Mouse (Mus musculus) gastrocnemius, adult 18-20 months (tissue): ENCODE data around the gene Nucks1. TPM values are rescaled to one million over a fixed set of nuclear protein-coding genes. Genes with fewer than 3 reads are reported as not detected.
"Not testable (repeated sequence)": the region's sequence is repeated elsewhere in the genome, so short reads cannot be mapped to it uniquely, and the experiment has no call there.

Experiments
- DNase-seq: peaks from one replicate; pipeline ENCODE4 v3.0.0; 2021; ENCODE audit warnings: low spot score
- long read RNA-seq, 2 experiments: library from polyadenylated mRNA; stranded (forward); transcript quantifications; one replicate each; pipeline ENCODE4 v2.0.0; 2021
- total RNA-seq, 2 experiments: library from RNA; stranded (reverse); gene quantifications; 2 replicates each; pipeline ENCODE4 v1.2.3; 2021

Gene Nucks1
- total RNA-seq: 10 to 100 TPM; 65.8 to 72.3 TPM
- long read RNA-seq, experiment 1, full-length matches to known transcripts: 14 of 20 reads
- long read RNA-seq, experiment 1, partial matches to known transcripts: 1 of 20 reads
- long read RNA-seq, experiment 1, other reads (novel, unspliced or antisense): 5 of 20 reads
- long read RNA-seq, experiment 2, full-length matches to known transcripts: 17 of 22 reads
- long read RNA-seq, experiment 2, partial matches to known transcripts: 0 of 22 reads
- long read RNA-seq, experiment 2, other reads (novel, unspliced or antisense): 5 of 22 reads

- peak; percentile 100 for DNase-seq
Measured at GRCm38 (mm10) chr1:131910001-131910648, at the start of gene Nucks1. Gene Nucks1, plus strand, starts transcription at chr1:131910534.

- no peak for DNase-seq
Measured at GRCm38 (mm10) chr1:131861811-131862210, 48.5 kb upstream of the Nucks1 start.

- DNase-seq: no peak
Measured at GRCm38 (mm10) chr1:131865596-131865995, 44.7 kb upstream of the Nucks1 start.

GRCm38 (mm10) chr1:131866304-131866999 is 43.9 kb upstream of the Nucks1 start:
- DNase-seq: no peak

- DNase-seq: peak; percentile 96
Measured at GRCm38 (mm10) chr1:131867093-131867945, 43.0 kb upstream of the Nucks1 start, which contains the start of gene Rab29. Gene Rab29, plus strand, starts transcription at chr1:131867224.

- peak; percentile 7 for DNase-seq
Measured at GRCm38 (mm10) chr1:131867946-131868290, 42.4 kb upstream of the Nucks1 start.

- no peak for DNase-seq
Measured at GRCm38 (mm10) chr1:131869561-131869960, 40.8 kb upstream of the Nucks1 start.

GRCm38 (mm10) chr1:131872856-131873255 is 37.5 kb upstream of the Nucks1 start:
- DNase-seq: no peak

GRCm38 (mm10) chr1:131879816-131880215 is 30.5 kb upstream of the Nucks1 start:
- no peak for DNase-seq

GRCm38 (mm10) chr1:131882787-131883186 is 27.5 kb upstream of the Nucks1 start:
- DNase-seq: no peak

- no peak for DNase-seq
Measured at GRCm38 (mm10) chr1:131886173-131886572, 24.2 kb upstream of the Nucks1 start.

- no peak for DNase-seq
Measured at GRCm38 (mm10) chr1:131886641-131887040, 23.7 kb upstream of the Nucks1 start.

GRCm38 (mm10) chr1:131890043-131890658 is 20.2 kb upstream of the Nucks1 start:
- no peak for DNase-seq

GRCm38 (mm10) chr1:131891436-131891835 is 18.9 kb upstream of the Nucks1 start:
- DNase-seq: no peak

- no peak for DNase-seq
Measured at GRCm38 (mm10) chr1:131902679-131903078, 7.7 kb upstream of the Nucks1 start.

- no peak for DNase-seq
Measured at GRCm38 (mm10) chr1:131903251-131903650, 7.1 kb upstream of the Nucks1 start.

- no peak for DNase-seq
Measured at GRCm38 (mm10) chr1:131905497-131905896, 4.8 kb upstream of the Nucks1 start.

- DNase-seq: no peak
Measured at GRCm38 (mm10) chr1:131908456-131908855, 1.9 kb upstream of the Nucks1 start.

GRCm38 (mm10) chr1:131909236-131909635 is 1.1 kb upstream of the Nucks1 start:
- DNase-seq: not testable (repeated sequence)

- DNase-seq: peak; percentile 79
Measured at GRCm38 (mm10) chr1:131910674-131911558, 582 bp downstream of the Nucks1 start.
